20 mouse cellular contexts compared by ENCODE assay signal in the genomic region with DNA sequence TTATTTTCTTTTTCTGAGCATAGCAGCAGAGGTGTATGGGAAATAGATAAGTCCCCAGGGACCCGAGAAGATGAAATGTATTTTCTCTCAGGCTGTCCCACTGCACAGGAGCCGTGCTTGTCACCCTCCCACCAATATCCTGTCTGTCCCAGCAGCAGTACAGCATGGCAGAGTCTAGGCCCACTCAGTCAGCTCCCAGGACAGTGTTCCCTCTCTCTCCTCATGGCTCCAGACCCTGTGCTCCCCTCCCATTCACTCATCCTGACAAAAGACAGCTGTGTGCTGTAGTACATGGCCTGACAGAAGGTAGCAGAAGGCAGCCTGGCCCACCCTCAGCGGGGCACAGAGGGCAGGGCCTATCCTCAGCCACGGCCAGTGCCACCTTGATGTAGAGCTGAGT. TPM values are rescaled to one million over a fixed set of nuclear protein-coding genes. Genes with fewer than 3 reads are reported as not detected.
DNase-seq lines count a peak whose midpoint lies in the region; ATAC-seq lines count a peak whose summit lies in the region.
"Had no signal": no experiment of that assay in that cellular context is flagged by ENCODE, and none has a peak within 500 bp of the region (broad histone marks: within the 10 kb centered on the region; RNA-seq: fewer than 3 reads in every experiment).

No protein-coding gene starts in this region.

- H3K27ac ChIP-seq in heart, embryonic 10.5 days, result peak overlapping the region; percentile 37; the same call in 1 of the 2 replicates
- peak overlapping the region; percentile 70 for H3K27ac ChIP-seq in midbrain, embryonic 10.5 days (replicated peaks)
- no peak overlapping the region for H3K27ac ChIP-seq in midbrain, embryonic 16.5 days (ENCODE audit: low read length)
- no peak overlapping the region; the same call in 1 of the 2 replicates for H3K27ac ChIP-seq in embryonic facial prominence, embryonic 12.5 days
- no peak overlapping the region for H3K27ac ChIP-seq in heart, embryonic 12.5 days (ENCODE audit: poor library complexity, severe bottlenecking)
- H3K27ac ChIP-seq: embryonic facial prominence, embryonic 13.5 days; heart, embryonic 15.5 days had no signal

- DNase-seq in heart, embryonic 10.5 days (ENCODE audit: low spot score), result no peak
- DNase-seq in heart, adult 9 months (ENCODE audit: low spot score in 2 of 2), result no peak
- DNase-seq in midbrain, embryonic 10.5 days (ENCODE audit: low spot score), result no peak
- peak; percentile 15 for DNase-seq in mesoderm, embryonic 11.5 days (ENCODE audit: low read depth, low spot score)
- DNase-seq in layer of hippocampus, adult 9-10 months (ENCODE audit: low spot score), result no peak
- DNase-seq: adrenal gland, postnatal 36 days; cerebellum, adult 2 months; kidney, adult 18-20 months; kidney, postnatal 4 days; liver; lung, adult 2 months; right cerebral cortex, postnatal 14 days; thymus, postnatal 14 days had no signal

- H3K4me1 ChIP-seq in heart, embryonic 10.5 days, result peaks cover 70% of the 10 kb centered on the region
- peaks cover 50% of the 10 kb centered on the region for H3K4me1 ChIP-seq in midbrain, embryonic 10.5 days
- peaks cover 42% of the 10 kb centered on the region for H3K4me1 ChIP-seq in midbrain, embryonic 16.5 days (ENCODE audit: control insufficient read depth, insufficient read depth, low read length)
- peaks cover 15% of the 10 kb centered on the region; the same call in 1 of the 2 replicates for H3K4me1 ChIP-seq in embryonic facial prominence, embryonic 12.5 days
- H3K4me1 ChIP-seq in heart, embryonic 12.5 days (replicated peaks), result peaks cover 45% of the 10 kb centered on the region

- no peak for ATAC-seq in midbrain, embryonic 16.5 days
- ATAC-seq in embryonic facial prominence, embryonic 12.5 days (ENCODE audit: insufficient number of reproducible peaks, insufficient read depth, low FRiP score, low TSS enrichment), result 0 out of 2 replicates have a peak, but pooled peaks have one; percentile 25
- no peak for ATAC-seq in heart, embryonic 12.5 days (ENCODE audit: insufficient number of reproducible peaks, low FRiP score)
- ATAC-seq: activated CD4-positive, CD25-positive, alpha-beta regulatory T cell, adult 4 months; Patski had no signal

- no peaks in the 10 kb centered on the region for H3K36me3 ChIP-seq in heart, embryonic 10.5 days
- peaks cover 23% of the 10 kb centered on the region for H3K36me3 ChIP-seq in midbrain, embryonic 10.5 days
- no peaks in the 10 kb centered on the region; the same call in 1 of the 2 replicates for H3K36me3 ChIP-seq in midbrain, embryonic 16.5 days (ENCODE audit: control insufficient read depth, insufficient read depth, low read length)
- no peaks in the 10 kb centered on the region for H3K36me3 ChIP-seq in embryonic facial prominence, embryonic 12.5 days
- H3K36me3 ChIP-seq in heart, embryonic 12.5 days, result no peaks in the 10 kb centered on the region
- H3K36me3 ChIP-seq: embryonic facial prominence, embryonic 13.5 days; heart, embryonic 15.5 days had no signal

- H3K27me3 ChIP-seq in heart, embryonic 10.5 days (ENCODE audit: insufficient read depth, poor library complexity, severe bottlenecking), result no peaks in the 10 kb centered on the region
- no peaks in the 10 kb centered on the region for H3K27me3 ChIP-seq in midbrain, embryonic 10.5 days (ENCODE audit: low read depth, poor library complexity, severe bottlenecking)
- no peaks in the 10 kb centered on the region for H3K27me3 ChIP-seq in midbrain, embryonic 16.5 days (ENCODE audit: control insufficient read depth, insufficient read depth, low read depth, low read length)
- no peaks in the 10 kb centered on the region for H3K27me3 ChIP-seq in embryonic facial prominence, embryonic 12.5 days
- H3K27me3 ChIP-seq in heart, embryonic 12.5 days (replicated peaks), result 0 out of 2 replicates have a peak, but pooled peaks cover 4% of the 10 kb centered on the region
- H3K27me3 ChIP-seq: heart, embryonic 15.5 days; Patski had no signal

- H3K4me2 ChIP-seq in midbrain, embryonic 16.5 days (ENCODE audit: low read length), result no peak overlapping the region
- H3K4me2 ChIP-seq in embryonic facial prominence, embryonic 12.5 days (replicated peaks), result no peak overlapping the region
- H3K4me2 ChIP-seq in heart, embryonic 12.5 days, result no peak overlapping the region
- H3K4me2 ChIP-seq: embryonic facial prominence, embryonic 13.5 days; heart, embryonic 15.5 days had no signal

- 48% methylated on average over 4 of the region's 4 CpGs for WGBS in heart, embryonic 10.5 days
- WGBS in midbrain, embryonic 10.5 days, result 70% methylated on average over 4 of the region's 4 CpGs
- 70% methylated on average over 4 of the region's 4 CpGs for WGBS in midbrain, embryonic 16.5 days
- WGBS in embryonic facial prominence, embryonic 12.5 days, result 56% methylated on average over 4 of the region's 4 CpGs
- 40% methylated on average over 4 of the region's 4 CpGs for WGBS in heart, embryonic 12.5 days

- H3K4me3 ChIP-seq in heart, embryonic 10.5 days, result no peak overlapping the region
- H3K4me3 ChIP-seq in midbrain, embryonic 10.5 days, result no peak overlapping the region
- H3K4me3 ChIP-seq in midbrain, embryonic 16.5 days (ENCODE audit: low read depth, low read length), result no peak overlapping the region
- no peak overlapping the region for H3K4me3 ChIP-seq in embryonic facial prominence, embryonic 12.5 days
- no peak overlapping the region for H3K4me3 ChIP-seq in heart, embryonic 12.5 days
- H3K4me3 ChIP-seq: embryonic facial prominence, embryonic 13.5 days; heart, embryonic 15.5 days had no signal

- no peak overlapping the region for H3K9ac ChIP-seq in midbrain, embryonic 16.5 days (ENCODE audit: low read depth, low read length)
- H3K9ac ChIP-seq in embryonic facial prominence, embryonic 12.5 days, result no peak overlapping the region
- H3K9ac ChIP-seq in heart, embryonic 12.5 days, result no peak overlapping the region
- H3K9ac ChIP-seq: embryonic facial prominence, embryonic 13.5 days; heart, embryonic 15.5 days had no signal

- H3K9me3 ChIP-seq in heart, embryonic 10.5 days, result no peaks in the 10 kb centered on the region
- H3K9me3 ChIP-seq in midbrain, embryonic 10.5 days (replicated peaks), result no peaks in the 10 kb centered on the region
- no peaks in the 10 kb centered on the region for H3K9me3 ChIP-seq in midbrain, embryonic 16.5 days (replicated peaks; ENCODE audit: control insufficient read depth, low read length, poor library complexity, severe bottlenecking)
- no peaks in the 10 kb centered on the region for H3K9me3 ChIP-seq in embryonic facial prominence, embryonic 12.5 days
- no peaks in the 10 kb centered on the region for H3K9me3 ChIP-seq in heart, embryonic 12.5 days (replicated peaks)
- H3K9me3 ChIP-seq: embryonic facial prominence, embryonic 13.5 days; heart, embryonic 15.5 days had no signal

RNA-seq across cellular contexts. Expression of a gene that starts 32.3 kb away (rescaled TPM):
- polyA plus RNA-seq in heart, embryonic 10.5 days (2016; fragmentation: Nextera tagmentation; extraction: Ambion mirVana), result 2.3 and 2.7 TPM in 2 replicates
- polyA plus RNA-seq in midbrain, embryonic 10.5 days (2016; fragmentation: Nextera tagmentation; extraction: Ambion mirVana), result 12.3 and 19.9 TPM in 2 replicates
- 108 and 126 TPM in 2 replicates for polyA plus RNA-seq in midbrain, embryonic 16.5 days (2015; fragmentation: Nextera tagmentation; extraction: Ambion mirVana)
- polyA plus RNA-seq in embryonic facial prominence, embryonic 12.5 days (2016; fragmentation: Nextera tagmentation; extraction: Ambion mirVana), result 11.1 and 11.5 TPM in 2 replicates
- 3.0 and 3.2 TPM in 2 replicates for polyA plus RNA-seq in heart, embryonic 12.5 days (2016; fragmentation: Nextera tagmentation; extraction: Ambion mirVana)

RNA-seq across cellular contexts. Expression of a gene that starts 58.1 kb away (rescaled TPM):
- polyA plus RNA-seq in heart, embryonic 10.5 days (2016; fragmentation: Nextera tagmentation; extraction: Ambion mirVana), result 55.6 and 61.9 TPM in 2 replicates
- 68.2 and 68.4 TPM in 2 replicates for polyA plus RNA-seq in midbrain, embryonic 10.5 days (2016; fragmentation: Nextera tagmentation; extraction: Ambion mirVana)
- 56.0 and 60.7 TPM in 2 replicates for polyA plus RNA-seq in midbrain, embryonic 16.5 days (2015; fragmentation: Nextera tagmentation; extraction: Ambion mirVana)
- 58.0 and 60.0 TPM in 2 replicates for polyA plus RNA-seq in embryonic facial prominence, embryonic 12.5 days (2016; fragmentation: Nextera tagmentation; extraction: Ambion mirVana)
- polyA plus RNA-seq in heart, embryonic 12.5 days (2016; fragmentation: Nextera tagmentation; extraction: Ambion mirVana), result 44.1 and 45.6 TPM in 2 replicates

Comparison
In these comparisons a context has a peak if more than half of its experiments do, and no peak if none do; other contexts are left out.
1. H3K27ac ChIP-seq: peak in heart, embryonic 10.5 days (single experiment) and midbrain, embryonic 10.5 days (single experiment); none in midbrain, embryonic 16.5 days (single experiment), embryonic facial prominence, embryonic 12.5 days (single experiment) and heart, embryonic 12.5 days (single experiment).